Mouse (Mus musculus) gastrocnemius, postnatal 36 days (tissue): Measurements from ENCODE around the gene Tmem91. TPM values are rescaled to one million over a fixed set of nuclear protein-coding genes. Genes with fewer than 3 reads are reported as not detected.

Source experiments
- DNase-seq, 2 experiments: peaks; one replicate each; pipeline ENCODE4 v3.0.0; 2022
- intact Hi-C: fragments of 180-260 bp; cut with DNase I; formaldehyde crosslinking; loops from one replicate; pipeline ENCODE4 v1.15.1; 2025
- total RNA-seq, 2 experiments: library from RNA; stranded (reverse); gene quantifications; 2 replicates each; pipeline ENCODE4 v1.2.3; 2021

The Tmem91 gene
- total RNA-seq, 2 experiments from 2014 or later = not detected

DNA sequence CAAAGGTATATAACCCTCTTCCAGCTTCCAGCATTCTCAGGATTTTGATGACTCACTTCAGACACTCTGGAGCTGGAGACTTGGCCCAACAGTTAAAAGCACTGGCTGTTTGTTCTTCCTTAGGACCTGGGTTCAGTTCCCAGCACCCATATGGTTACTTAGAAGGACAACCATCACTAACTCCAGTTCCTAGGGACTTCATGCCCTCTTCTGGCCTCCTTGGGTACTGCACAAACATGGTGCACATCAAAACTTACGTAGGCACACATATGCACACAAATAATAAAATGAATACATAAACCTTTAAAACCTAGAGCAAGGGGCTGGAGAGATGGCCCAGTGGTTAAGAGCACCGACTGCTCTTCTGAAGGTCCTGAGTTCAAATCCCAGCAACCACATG, 27.4 kb upstream of the Tmem91 start:
- intact Hi-C loops = no loop called here
- DNase-seq = no peak

DNA sequence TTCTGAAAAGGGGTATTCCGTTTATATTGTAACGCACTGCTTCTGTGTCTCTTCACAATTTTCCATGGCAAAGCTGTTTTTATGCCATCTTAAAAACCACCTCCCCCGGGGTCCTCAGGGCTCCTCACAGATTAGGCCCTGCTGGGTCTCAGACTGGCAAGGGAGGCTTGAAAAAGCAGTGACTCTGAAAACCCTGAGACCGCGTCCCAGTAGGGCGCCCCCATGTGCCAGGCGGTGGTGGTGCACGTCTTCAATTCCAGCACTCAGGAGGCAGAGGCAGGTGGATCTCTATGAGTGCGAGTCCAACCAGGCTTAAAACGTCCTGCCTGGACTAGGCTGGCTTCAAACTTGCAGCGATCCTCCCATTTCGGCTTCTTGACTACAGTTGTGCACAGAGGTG, 25.8 kb upstream of the Tmem91 start:
- intact Hi-C loops = no loop called here
- DNase-seq = no peak

DNA sequence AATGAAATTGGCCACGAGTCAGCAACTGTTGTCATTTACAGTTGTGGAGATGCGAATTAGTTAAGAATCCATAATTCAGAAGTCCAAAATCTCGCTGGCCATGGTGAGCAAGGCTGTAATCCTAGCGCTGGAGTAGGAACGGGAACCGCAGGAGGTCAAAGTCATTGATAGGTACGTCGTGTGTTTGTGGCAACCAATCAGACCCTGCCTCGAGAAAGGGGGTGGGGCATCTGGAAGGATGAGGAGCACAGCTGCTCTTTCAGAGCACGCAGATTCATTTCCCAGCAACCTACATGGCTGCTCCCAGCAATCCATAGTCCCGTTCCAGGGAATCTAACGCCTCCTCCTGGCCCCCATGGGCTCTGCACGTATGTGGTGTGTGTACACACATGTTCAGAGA, 24.9 kb upstream of the Tmem91 start:
- intact Hi-C loops = no loop called here
- DNase-seq = no peak

DNA sequence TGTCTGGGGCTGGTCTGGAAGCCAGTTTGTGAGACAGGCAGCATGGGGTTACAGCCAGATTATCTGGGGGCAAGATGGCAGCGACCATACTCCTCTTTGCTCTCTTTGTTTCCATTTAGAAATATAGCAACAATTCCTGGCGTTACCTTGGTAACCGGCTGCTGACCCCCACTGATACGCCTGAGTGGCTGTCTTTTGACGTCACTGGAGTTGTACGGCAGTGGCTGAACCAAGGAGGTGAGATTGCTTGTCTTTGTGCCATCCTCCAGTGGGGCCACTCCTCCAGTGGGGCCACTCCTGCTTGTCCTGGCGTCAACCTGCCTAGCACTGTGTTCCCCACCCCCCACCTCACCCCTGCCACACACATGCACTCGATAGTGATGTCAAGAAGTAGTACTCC, 19.1 kb upstream of the Tmem91 start:
- intact Hi-C loops = no loop called here

DNA sequence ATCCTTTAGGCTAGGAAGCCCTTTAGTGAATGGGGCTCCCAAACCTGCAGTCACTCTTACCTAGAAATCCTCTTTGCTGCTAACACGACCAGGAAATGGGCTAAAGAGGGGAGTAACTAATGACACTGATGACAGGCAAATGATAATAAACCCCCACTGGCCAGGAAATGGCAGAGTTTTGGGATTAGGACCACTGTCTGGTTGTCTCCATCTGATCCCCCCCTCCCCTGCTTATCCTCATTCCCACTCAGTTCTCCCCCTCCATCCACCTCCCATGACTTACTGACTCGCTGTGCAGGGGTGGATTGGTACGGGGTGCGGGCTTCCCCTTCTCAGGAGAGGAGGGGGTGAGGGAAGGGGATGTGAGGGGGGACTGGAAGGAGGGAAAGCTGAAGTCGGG, 15.1 kb upstream of the Tmem91 start:
- no peak for DNase-seq
- intact Hi-C loops = no loop called here

More for the DNA sequence above, 19.1 kb upstream of the Tmem91 start:
- DNase-seq = peak in 1 of 2 experiments; percentile 2

DNA sequence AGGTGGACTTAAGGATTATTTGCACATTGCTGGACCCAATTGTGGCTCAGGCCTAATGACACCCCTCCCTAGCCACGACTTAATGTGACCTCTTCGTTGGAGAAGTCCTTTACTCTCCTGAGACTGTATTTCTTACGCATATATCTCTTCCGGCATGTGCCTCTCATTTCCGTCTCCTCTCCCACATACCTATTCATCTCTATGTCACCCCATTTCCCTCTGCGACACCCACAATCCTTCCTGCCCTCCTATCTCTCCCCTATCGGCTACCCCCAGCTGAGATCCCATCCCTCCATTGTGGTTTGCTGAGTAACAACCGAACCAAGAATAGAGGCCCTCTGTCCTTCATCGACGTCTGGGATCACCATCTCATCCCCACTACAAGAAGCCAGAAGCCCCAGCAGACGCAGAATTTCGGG, 14.6 kb upstream of the Tmem91 start:
- no peak for DNase-seq
- intact Hi-C loops = no loop called here

DNA sequence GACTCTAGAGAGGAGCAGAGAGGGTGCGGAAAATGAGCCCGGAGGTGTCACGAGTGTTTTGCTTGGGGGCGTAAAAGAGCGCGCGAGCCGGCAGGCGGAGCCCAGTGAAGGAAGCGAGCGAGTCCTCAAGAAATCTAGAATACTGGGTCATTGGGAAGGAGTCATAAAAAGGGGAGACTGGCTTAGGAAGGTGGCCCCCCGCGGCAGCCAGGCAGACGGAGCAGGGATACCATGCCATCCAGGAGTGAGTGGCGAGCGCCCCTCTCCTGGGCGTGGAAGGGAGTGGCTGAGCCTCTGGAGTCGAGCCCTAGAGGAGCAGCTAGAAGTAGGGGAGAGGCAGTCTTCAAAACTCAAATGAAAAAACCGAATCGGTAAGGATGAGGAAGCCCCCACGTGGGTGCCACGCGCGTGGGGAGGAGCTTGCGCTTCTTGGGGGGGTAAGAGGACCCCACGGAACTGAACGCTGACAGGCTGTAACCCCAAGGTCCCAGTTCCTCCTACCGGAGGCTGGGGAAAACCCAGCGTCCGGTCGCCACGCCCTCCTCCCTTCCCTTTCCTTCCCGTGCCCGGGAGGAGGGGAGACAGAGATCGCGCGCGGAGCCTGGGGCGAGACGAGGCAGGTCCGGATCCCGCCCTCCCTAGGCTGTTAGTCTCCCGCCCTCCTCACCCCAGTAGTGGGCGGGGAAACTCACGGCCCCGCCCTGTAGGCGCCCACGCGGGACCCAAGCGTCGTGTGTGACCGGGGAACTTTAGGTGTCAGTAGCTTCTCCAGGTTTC, 14.0 kb upstream of the Tmem91 start:
- DNase-seq = peak; percentile 54 to 68
- intact Hi-C loops = no loop called here

DNA sequence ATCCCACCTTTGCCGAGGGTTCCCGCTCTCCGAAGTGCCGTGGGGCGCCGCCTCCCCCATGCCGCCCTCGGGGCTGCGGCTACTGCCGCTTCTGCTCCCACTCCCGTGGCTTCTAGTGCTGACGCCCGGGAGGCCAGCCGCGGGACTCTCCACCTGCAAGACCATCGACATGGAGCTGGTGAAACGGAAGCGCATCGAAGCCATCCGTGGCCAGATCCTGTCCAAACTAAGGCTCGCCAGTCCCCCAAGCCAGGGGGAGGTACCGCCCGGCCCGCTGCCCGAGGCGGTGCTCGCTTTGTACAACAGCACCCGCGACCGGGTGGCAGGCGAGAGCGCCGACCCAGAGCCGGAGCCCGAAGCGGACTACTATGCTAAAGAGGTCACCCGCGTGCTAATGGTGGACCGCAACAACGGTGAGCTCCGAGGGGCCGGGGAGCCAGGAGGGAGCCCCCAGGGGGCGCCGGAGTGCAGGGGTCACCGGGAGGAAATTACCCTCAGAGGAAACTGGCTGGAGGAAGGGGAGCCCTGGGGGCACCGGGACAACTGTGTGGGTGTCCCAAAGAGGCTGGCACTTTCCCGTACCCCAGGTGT, 12.9 kb upstream of the Tmem91 start:
- DNase-seq = peak in 1 of 2 experiments; percentile 51
- intact Hi-C loops = no loop called here

DNA sequence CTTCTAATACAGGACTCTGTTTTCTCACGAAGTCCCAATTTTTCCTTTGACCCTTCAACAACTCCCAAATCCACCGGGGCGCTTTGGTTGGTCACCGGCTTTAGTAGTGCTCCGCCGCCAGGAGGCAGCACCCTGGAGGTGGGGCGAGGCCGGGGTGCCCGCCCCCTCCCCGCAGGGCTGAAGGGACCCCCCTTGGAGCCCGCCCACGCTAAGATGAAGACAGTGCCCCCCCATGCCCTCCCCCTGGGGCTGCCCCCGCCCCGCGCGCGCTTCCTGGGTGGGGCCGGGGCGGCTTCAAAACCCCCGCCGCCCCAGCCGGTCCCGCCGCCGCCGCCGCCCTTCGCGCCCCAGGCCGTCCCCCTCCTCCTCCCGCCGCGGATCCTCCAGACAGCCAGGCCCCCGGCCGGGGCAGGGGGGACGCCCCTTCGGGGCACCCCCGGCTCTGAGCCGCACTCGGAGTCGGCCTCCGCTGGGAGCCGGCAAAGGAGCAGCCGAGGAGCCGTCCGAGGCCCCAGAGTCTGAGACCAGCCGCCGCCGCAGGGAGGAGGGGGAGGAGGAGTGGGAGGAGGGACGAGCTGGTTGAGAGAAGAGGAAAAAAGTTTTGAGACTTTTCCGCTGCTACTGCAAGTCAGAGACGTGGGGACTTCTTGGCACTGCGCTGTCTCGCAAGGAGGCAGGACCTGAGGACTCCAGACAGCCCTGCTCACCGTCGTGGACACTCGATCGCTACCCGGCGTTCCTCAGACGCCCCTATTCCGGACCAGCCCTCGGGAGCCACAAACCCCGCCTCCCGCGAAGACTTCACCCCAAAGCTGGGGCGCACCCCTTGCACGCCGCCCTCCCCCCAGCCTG, 11.9 kb upstream of the Tmem91 start, which contains the start of gene Tgfb1:
TSS of gene Tgfb1 (plus strand) at position 323 of the 852 bp plus-strand sequence.
- intact Hi-C loops = no loop called here
- DNase-seq = peak; percentile 68 to 72

DNA sequence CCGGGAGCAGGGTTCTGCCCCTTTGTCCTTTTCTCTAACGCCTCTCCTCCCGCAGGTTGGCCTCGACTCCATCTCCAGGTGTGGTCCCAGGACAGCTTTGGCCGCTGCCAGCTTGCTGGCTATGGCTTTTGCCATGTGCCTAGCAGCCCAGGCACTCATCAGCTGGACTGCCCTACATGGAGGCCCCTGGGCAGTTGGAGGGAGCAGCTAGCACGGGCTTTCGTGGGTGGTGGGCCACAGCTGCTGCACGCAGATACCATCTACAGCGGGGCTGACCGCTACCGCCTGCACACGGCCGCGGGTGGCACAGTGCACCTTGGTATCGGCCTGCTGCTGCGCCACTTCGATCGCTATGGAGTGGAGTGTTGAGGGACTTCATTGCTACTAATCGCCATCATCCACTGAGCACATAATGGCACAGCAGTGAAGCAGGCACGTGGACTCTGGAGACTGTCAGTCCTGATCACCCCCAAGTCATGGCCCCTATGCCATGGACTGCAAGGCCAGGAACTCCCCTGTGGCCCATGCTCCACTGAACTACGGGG, 11.0 kb upstream of the Tmem91 start:
- intact Hi-C loops = no loop called here

DNA sequence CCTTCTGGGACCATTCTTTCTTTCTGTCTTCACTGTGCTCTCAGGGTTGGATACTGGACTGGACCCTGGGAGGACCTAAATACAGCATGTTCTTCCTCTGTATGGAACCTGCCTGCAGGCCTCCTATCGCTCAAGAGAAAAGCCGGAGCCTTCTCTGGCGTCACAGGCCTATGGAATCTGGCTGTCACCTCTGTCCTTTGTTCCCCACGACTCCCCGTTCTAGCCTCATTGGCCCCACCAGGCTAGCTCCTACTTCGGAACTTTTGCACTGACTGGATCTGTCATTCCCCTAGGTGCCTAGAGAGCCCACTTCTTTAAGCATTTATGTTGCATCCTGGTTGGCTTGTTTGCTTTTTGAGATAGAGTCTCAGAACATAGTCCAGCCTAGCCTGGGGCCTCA, 9.7 kb upstream of the Tmem91 start:
- DNase-seq = no peak
- intact Hi-C loops = no loop called here

More for the DNA sequence above, 11.0 kb upstream of the Tmem91 start:
- DNase-seq = no peak

DNA sequence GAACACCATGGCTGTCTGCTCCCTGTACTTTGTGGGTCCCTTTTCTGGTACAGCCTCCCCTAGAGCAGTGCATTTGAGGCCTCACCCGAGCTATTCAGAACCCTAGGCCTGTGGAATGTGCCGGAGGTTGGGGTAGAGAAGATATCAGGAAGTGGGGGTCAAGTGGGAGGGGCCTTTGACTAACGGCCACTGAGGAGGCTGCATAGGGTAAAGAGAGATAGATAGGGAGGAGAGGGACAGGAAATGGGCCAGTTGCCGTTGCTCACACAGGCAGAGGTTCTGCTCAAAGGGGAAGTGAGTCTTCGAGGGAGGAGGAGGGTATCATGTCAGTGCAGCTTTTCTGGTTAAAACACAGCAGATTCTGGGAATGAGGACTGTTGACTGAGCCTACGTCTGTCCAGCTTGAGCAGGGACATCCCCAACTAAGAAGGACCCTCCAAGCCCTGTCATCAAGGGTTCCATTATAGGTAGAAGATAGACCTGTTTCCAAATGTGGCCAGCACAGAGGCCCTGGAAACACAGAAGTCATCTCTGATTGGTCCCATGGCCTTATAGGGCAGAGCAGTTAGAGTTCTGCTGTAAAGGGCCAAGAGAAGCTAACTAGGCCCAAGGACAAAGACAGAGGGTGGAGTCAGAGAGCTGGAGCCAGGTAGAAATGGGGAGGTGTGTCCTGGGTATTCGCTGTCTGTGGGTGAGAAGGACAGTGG, 8.7 kb upstream of the Tmem91 start:
- DNase-seq = no peak
- intact Hi-C loops = no loop called here

DNA sequence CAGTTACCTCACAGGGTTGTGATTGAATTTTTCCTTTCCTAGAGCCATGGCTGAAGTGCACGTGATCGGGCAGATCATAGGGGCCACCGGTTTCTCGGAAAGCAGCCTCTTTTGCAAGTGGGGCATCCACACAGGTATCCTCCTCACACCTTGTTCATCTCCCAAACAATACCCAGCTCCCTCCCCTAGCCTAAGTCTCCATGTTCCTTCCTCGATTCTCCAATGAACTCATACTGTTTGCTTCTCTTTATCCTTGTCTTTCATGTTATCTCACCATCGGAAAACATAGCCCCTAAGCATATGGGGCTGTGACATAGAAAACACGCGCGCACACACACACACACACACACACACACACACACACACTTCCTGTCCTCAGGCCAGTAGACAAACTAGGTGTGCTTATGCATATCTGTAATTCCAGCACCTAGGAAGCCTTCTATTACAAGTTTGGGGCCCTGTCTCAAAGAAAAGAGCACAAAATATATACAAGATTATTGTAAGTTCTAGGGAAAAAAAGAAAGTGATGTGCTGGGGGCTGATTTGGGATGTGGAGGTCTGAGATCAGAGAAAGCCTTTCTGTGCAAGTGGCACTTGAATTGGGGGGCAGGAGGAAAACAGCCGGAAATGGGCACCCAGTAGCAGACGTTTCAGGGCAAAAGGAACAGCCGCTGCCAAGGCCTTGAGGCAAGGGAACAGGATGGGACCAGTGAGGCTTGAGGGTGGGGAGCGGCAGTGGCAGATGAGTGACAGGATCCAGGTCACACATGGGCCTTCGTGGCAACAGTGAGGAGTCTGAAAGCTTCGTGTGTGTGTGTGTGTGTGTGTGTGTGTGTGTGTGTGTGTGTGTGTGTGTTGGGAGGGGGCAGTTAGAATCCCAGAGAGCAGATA, 6.6 kb upstream of the Tmem91 start:
- intact Hi-C loops = no loop called here
- DNase-seq = no peak

DNA sequence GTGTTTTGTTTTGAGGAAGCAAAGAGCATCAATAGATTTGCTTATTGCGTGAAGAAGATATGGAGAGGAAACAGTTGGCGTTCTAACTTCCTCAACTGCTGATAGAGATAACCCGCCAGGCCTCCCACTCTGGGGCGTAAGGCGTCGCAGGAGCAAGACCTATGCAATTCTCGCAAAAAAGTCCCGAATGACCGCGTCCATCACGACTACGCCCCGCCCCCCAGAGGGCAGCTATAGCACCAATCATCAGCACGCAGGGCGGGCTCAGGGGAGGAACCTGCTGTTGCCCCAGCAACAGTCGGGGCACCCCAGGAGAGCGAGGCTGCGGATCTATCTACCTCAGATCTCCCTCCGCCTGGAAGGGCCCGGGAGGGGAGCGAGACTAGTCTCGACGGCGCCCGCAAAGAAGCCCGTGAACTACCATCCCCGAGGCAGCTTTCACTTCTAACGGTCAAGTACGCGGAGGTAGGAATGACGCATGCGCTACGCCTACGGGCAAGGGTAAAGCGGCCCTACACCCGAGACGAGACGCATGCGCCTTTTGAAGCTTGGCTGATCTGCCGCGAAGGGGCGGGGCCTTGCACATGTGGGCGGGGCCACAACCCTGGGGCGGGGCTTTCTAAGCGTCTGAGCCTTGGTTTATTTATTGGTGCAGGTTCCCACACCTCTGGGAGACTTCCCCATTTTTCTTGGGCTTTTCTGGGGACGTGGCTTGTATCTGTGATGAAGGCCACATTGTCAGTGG, 5.7 kb upstream of the Tmem91 start, which contains the start of gene B9d2:
TSS of gene B9d2 (plus strand) at position 267 of the 745 bp plus-strand sequence.
- intact Hi-C loops = no loop called here
- DNase-seq = peak; percentile 93 to 99

DNA sequence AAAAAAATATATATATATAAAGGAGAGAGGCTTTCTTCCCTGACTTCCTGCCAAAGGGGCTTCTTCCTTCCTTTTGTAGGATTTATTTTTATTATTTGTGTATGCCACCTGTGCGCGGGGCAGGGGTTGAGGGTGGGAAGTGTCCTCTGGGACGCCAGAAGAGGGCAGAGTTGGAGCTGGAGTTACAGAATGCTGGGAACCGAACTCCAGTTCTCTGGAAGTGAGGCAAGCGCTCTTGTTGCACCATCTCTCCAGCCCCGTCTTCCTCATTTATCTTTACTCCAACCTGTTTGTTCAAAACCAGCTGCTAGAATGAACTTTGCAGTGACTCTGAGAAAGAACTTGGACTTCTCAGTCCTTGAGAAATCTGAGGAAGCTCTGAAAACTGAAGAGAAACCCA, 5.0 kb upstream of the Tmem91 start:
- intact Hi-C loops = no loop called here
- DNase-seq = no peak

DNA sequence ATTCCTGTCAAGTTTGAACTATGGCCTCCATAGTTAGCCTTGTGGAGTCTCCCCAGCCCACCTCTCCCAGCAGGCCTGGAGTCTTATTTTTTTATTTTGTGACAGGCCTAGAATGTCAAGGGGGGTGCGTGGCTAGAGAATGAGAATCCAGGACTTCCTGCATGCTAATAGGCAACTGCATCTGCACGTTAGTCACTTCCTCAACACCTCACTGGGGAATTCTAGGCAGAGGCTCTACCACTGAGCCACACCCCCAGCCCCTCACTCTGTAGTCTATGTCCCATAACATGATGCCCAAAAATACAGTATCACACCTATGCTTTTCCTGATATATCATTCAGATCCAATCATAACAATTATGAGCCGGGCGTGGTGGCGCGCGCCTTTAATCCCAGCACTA, 2.0 kb upstream of the Tmem91 start:
- intact Hi-C loops = no loop called here

DNA sequence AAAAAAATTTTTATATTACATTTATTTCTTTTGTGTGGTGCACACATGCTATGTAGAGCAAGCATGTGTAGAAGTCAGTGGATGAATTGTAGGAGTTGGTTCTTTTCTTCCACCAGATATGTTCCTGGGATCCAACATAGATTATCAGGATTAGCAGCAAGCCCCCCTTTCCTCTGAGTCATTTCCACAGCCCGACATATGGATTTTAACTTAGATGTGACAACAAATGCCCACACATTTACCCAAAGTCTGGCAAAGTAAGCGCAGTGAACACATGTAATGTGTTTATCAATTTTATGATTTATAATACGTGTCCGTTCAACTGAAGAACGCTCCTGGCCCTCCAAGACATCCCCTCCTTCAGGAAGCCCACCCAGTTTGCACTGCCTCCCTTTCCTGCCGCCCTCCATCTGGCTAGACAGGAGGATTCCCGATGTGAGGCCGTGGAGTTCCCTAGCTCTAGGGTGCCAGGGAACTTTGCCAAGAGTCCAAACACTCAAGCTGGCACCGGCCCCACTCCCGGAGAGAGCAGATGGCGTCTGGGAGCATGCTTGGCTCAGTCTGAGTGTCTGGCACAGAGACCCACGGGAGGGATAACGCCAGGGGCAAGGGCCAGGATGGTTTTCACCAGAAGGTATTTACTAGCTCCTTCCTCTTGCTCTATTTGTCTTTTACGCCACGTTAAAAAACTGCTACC, 1.3 kb upstream of the Tmem91 start:
- DNase-seq = peak; percentile 62 to 69
- intact Hi-C loops = no loop called here

More for the DNA sequence above, 2.0 kb upstream of the Tmem91 start:
- no peak for DNase-seq

DNA sequence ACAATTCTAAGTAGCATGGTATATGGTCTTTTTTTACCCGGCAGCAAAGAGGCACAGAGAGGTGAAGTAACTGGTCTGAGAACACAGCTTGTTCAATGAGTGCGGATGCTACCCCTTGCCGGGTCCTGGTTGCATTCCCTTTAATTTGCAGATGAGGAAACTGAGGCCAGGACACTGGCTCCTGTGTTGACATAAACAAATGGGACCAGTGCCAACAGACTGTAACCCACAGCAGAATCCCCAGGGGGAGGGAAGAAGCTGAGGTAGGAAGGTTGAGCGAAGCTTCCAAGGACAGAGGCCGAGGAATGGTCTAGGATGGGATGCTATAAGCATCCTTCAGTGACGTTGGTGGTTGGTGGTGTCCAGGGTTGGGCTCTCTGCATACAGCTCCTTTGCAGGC, 439 bp upstream of the Tmem91 start:
- intact Hi-C loops = no loop called here
- DNase-seq = no peak
